Mouse (Mus musculus) MEL (cell line): Measurements from ENCODE around the gene Hmox1. TPM values are rescaled to one million over a fixed set of nuclear protein-coding genes. Genes with fewer than 3 reads are reported as not detected.

Experiments used
- DNase-seq: peaks from one replicate; pipeline ENCODE4 v3.0.0; 2011; ENCODE audit warnings: low read depth, low spot score
- H3K27ac ChIP-seq: 2 replicates; pipeline ENCODE4 v1.5.1; 2012; ENCODE audit warnings: low read depth, mild to moderate bottlenecking, control low read depth, low read length, moderate library complexity; ENCODE audit not compliant: control insufficient read depth
- H3K27me3 ChIP-seq, 2 experiments: fragments of 150-350 bp in 1 of 2; sonication (generic) in 1 of 2; 2 replicates each; pipeline ENCODE4 v1.6.1; 2012; ENCODE audit warnings: low read length in 2 of 2, mild to moderate bottlenecking in 2 of 2, improper control_type of control experiment in 1 of 2, moderate library complexity in 1 of 2; ENCODE audit not compliant: insufficient read depth in 2 of 2, control insufficient read depth in 1 of 2
- H3K36me3 ChIP-seq, 2 experiments: 2 replicates each; pipeline ENCODE4 v1.6.1; 2012 to 2014; ENCODE audit warnings: low read length in 2 of 2, improper control_type of control experiment in 1 of 2, inconsistent platforms in 1 of 2, mild to moderate bottlenecking in 1 of 2; ENCODE audit not compliant: insufficient read depth in 2 of 2, control insufficient read depth in 1 of 2
- H3K4me1 ChIP-seq, 2 experiments: fragments of 150-350 bp in 1 of 2; sonication (generic) in 1 of 2; 2 replicates each; pipeline ENCODE4 v1.6.1; 2012; ENCODE audit warnings: low read length in 2 of 2, improper control_type of control experiment in 1 of 2, mild to moderate bottlenecking in 1 of 2; ENCODE audit not compliant: insufficient read depth in 2 of 2, control insufficient read depth in 1 of 2
- H3K4me3 ChIP-seq, 2 experiments: fragments of 150-350 bp in 1 of 2; sonication (generic) in 1 of 2; 2 replicates each; pipeline ENCODE4 v1.5.1; 2012; ENCODE audit warnings: low read depth in 2 of 2, low read length in 2 of 2, mild to moderate bottlenecking in 2 of 2, moderate library complexity in 2 of 2, control low read depth in 1 of 2, improper control_type of control experiment in 1 of 2; ENCODE audit not compliant: control insufficient read depth in 1 of 2, insufficient read depth in 1 of 2
- H3K79me2 ChIP-seq: 2 replicates; pipeline ENCODE4 v1.6.1; 2012; ENCODE audit warnings: mild to moderate bottlenecking, low read length, moderate library complexity; ENCODE audit not compliant: control insufficient read depth, poor library complexity, insufficient read depth
- H3K9ac ChIP-seq: 2 replicates; pipeline ENCODE4 v1.6.1; 2012; ENCODE audit warnings: low read depth, mild to moderate bottlenecking, control low read depth, low read length, moderate library complexity; ENCODE audit not compliant: control insufficient read depth, poor library complexity, severe bottlenecking
- H3K9me3 ChIP-seq: fragments of 150-350 bp; sonication (generic); replicated peaks from 2 replicates; pipeline ENCODE4 v1.6.1; 2012; ENCODE audit warnings: mild to moderate bottlenecking, low read length, improper control_type of control experiment, moderate library complexity; ENCODE audit not compliant: insufficient read depth
- BHLHE40 ChIP-seq: IDR thresholded peaks from 2 replicates; pipeline ENCODE4 v1.6.1; 2012; ENCODE audit warnings: low read depth, mild to moderate bottlenecking, inconsistent platforms, low read length, improper control_type of control experiment, borderline replicate concordance
- CHD1 ChIP-seq: IDR thresholded peaks from 2 replicates; pipeline ENCODE4 v1.6.1; 2012; ENCODE audit warnings: low read depth, mild to moderate bottlenecking, inconsistent platforms, low read length, improper control_type of control experiment
- CHD2 ChIP-seq: IDR thresholded peaks from 2 replicates; pipeline ENCODE4 v1.6.1; 2011; ENCODE audit warnings: low read length, improper control_type of control experiment
- CTCF ChIP-seq, 3 experiments: IDR thresholded peaks in 2 of 3; conservative IDR thresholded peaks in 1 of 3; 2 replicates each; pipeline ENCODE4 v1.5.1; 2011 to 2012; ENCODE audit warnings: low read length in 3 of 3, low read depth in 2 of 3, mild to moderate bottlenecking in 2 of 3, improper control_type of control experiment in 1 of 3, inconsistent platforms in 1 of 3, mixed read lengths in 1 of 3, moderate library complexity in 1 of 3; ENCODE audit not compliant: control insufficient read depth in 1 of 3, insufficient read depth in 1 of 3, poor library complexity in 1 of 3, severe bottlenecking in 1 of 3
- EP300 ChIP-seq, 2 experiments: IDR thresholded peaks; 2 replicates each; pipeline ENCODE4 v1.6.1; 2011; ENCODE audit warnings: improper control_type of control experiment in 2 of 2, low read length in 2 of 2, low read depth in 1 of 2, mild to moderate bottlenecking in 1 of 2
- ETS1 ChIP-seq: IDR thresholded peaks from 2 replicates; pipeline ENCODE4 v1.6.1; 2012; ENCODE audit warnings: low read depth, mild to moderate bottlenecking, inconsistent platforms, low read length, improper control_type of control experiment, moderate library complexity
- GATA1 ChIP-seq: IDR thresholded peaks from 2 replicates; pipeline ENCODE4 v1.6.1; 2011; ENCODE audit warnings: low read depth, low read length, improper control_type of control experiment
- JUND ChIP-seq: IDR thresholded peaks from 2 replicates; pipeline ENCODE4 v1.6.1; 2011; ENCODE audit warnings: low read depth, mild to moderate bottlenecking, improper control_type of control experiment, low read length
- KAT2A ChIP-seq: conservative IDR thresholded peaks from 2 replicates; pipeline ENCODE4 v1.6.1; 2012; ENCODE audit warnings: low read depth, low read length, improper control_type of control experiment, inconsistent platforms
- MYB ChIP-seq: IDR thresholded peaks from 2 replicates; pipeline ENCODE4 v1.6.1; 2011; ENCODE audit warnings: mild to moderate bottlenecking, low read depth, low read length, improper control_type of control experiment
- NELFE ChIP-seq: IDR thresholded peaks from 2 replicates; pipeline ENCODE4 v1.6.1; 2011; ENCODE audit warnings: low read depth, low read length, improper control_type of control experiment
- NRF1 ChIP-seq: IDR thresholded peaks from 2 replicates; pipeline ENCODE4 v1.6.1; 2014; ENCODE audit warnings: low read depth, mild to moderate bottlenecking, inconsistent platforms, low read length, improper control_type of control experiment, moderate library complexity; ENCODE audit not compliant: poor library complexity, insufficient read depth, severe bottlenecking
- POLR2A ChIP-seq, 2 experiments: IDR thresholded peaks; 2 replicates each; pipeline ENCODE4 v1.6.1; 2011 to 2012; ENCODE audit warnings: low read length in 2 of 2, mild to moderate bottlenecking in 2 of 2, control low read depth in 1 of 2, improper control_type of control experiment in 1 of 2, low read depth in 1 of 2, moderate library complexity in 1 of 2; ENCODE audit not compliant: control insufficient read depth in 1 of 2, insufficient read depth in 1 of 2, poor library complexity in 1 of 2
- RAD21 ChIP-seq: IDR thresholded peaks from 2 replicates; pipeline ENCODE4 v1.6.1; 2011; ENCODE audit warnings: mild to moderate bottlenecking, low read depth, low read length, improper control_type of control experiment
- SMC3 ChIP-seq: IDR thresholded peaks from 2 replicates; pipeline ENCODE4 v1.6.1; 2011; ENCODE audit warnings: low read depth, low read length, improper control_type of control experiment
- TAL1 ChIP-seq: IDR thresholded peaks from 2 replicates; pipeline ENCODE4 v1.6.1; 2012; ENCODE audit warnings: mild to moderate bottlenecking, inconsistent platforms, low read length, moderate library complexity, mixed read lengths
- USF1 ChIP-seq: IDR thresholded peaks from 2 replicates; pipeline ENCODE4 v1.6.1; 2014; ENCODE audit warnings: low read depth, mild to moderate bottlenecking, inconsistent platforms, low read length, improper control_type of control experiment, moderate library complexity
- USF2 ChIP-seq, 2 experiments: IDR thresholded peaks; 2 replicates each; pipeline ENCODE4 v1.6.1; 2011 to 2012; ENCODE audit warnings: improper control_type of control experiment in 2 of 2, low read length in 2 of 2, borderline replicate concordance in 1 of 2, inconsistent platforms in 1 of 2, low read depth in 1 of 2, mild to moderate bottlenecking in 1 of 2; ENCODE audit not compliant: insufficient read depth in 1 of 2
- ZC3H11A ChIP-seq: IDR thresholded peaks from 2 replicates; pipeline ENCODE4 v1.6.1; 2012; ENCODE audit warnings: low read depth, mild to moderate bottlenecking, inconsistent platforms, low read length, improper control_type of control experiment
- ZKSCAN1 ChIP-seq: IDR thresholded peaks from 2 replicates; pipeline ENCODE4 v1.6.1; 2012; ENCODE audit warnings: low read depth, mild to moderate bottlenecking, inconsistent platforms, low read length, improper control_type of control experiment, moderate library complexity
- ZMIZ1 ChIP-seq: IDR thresholded peaks from 2 replicates; pipeline ENCODE4 v1.6.1; 2012; ENCODE audit warnings: low read depth, mild to moderate bottlenecking, inconsistent platforms, low read length, improper control_type of control experiment, moderate library complexity
- ZNF384 ChIP-seq: IDR thresholded peaks from 2 replicates; pipeline ENCODE4 v1.6.1; 2012; ENCODE audit warnings: low read depth, mild to moderate bottlenecking, inconsistent platforms, low read length, improper control_type of control experiment
- polyA plus RNA-seq, 2 experiments: library from polyadenylated mRNA; stranded (reverse) in 1 of 2; unstranded in 1 of 2; fragments of >175 nt in 1 of 2; fragments of >200 nt in 1 of 2; gene quantifications; 2 replicates each; pipeline versions ENCODE4 v1.2.1 to v1.2.4; 2012; ENCODE audit warnings: low replicate concordance in 2 of 2, low read depth in 1 of 2; ENCODE audit not compliant: insufficient read length in 2 of 2, insufficient read depth in 1 of 2, missing spikeins in 1 of 2
- total RNA-seq: library from RNA; depleted of rRNA; stranded (reverse); fragments of 300-350 nt; gene quantifications from 2 replicates; pipeline ENCODE4 v1.2.3, GENCODE M21; 2012

The Hmox1 gene
- total and polyA plus RNA-seq, 3 experiments, result 11.1 to 72.4 TPM; not detected in 1

DNA sequence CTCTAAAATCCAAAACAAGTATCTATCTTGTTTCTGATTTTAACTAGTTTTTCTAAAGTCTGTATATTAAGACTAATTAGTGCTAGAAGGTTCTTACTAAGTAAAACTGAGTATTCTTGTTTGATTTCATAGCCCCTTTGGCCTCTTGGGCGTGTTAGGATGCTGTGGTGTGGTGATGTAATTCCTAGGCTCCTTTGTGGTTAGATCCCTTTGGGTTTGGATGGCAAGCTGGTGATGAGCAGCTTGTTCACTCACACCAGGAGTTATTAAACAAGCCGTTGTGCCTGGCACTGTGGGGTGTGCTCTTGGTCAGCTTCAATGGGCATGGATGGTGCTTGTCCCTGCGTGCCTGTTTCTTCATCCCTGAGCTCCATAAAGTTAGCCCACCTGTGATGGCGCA lies 40.1 kb upstream of the Hmox1 start:
- Histone ChIP-seq H3K9me3 (no peaks in the 10 kb centered on the region), H3K9ac (no peak overlapping the region), H3K4me3 (no peak overlapping the region), H3K27me3 (no peaks in the 10 kb centered on the region), H3K79me2 (no peaks in the 10 kb centered on the region), H3K36me3 (no peaks in the 10 kb centered on the region), H3K27ac (no peak overlapping the region), H3K4me1 (no peaks in the 10 kb centered on the region)
- no peak for TF ChIP-seq USF2 (IDR thresholded peaks at IDR 0.05; ENCODE audit: borderline replicate concordance in 1 of 2, insufficient read depth in 1 of 2, low read depth in 1 of 2, low read length in 2 of 2)
- TF ChIP-seq ZMIZ1, result no peak
- no peak for TF ChIP-seq NELFE
- no peak for TF ChIP-seq BHLHE40
- TF ChIP-seq ZKSCAN1, result no peak
- no peak for TF ChIP-seq MYB
- no peak for TF ChIP-seq GATA1
- TF ChIP-seq EP300 (IDR thresholded peaks at IDR 0.05; ENCODE audit: low read depth in 1 of 2, low read length in 2 of 2), result no peak
- no peak for DNase-seq

DNA sequence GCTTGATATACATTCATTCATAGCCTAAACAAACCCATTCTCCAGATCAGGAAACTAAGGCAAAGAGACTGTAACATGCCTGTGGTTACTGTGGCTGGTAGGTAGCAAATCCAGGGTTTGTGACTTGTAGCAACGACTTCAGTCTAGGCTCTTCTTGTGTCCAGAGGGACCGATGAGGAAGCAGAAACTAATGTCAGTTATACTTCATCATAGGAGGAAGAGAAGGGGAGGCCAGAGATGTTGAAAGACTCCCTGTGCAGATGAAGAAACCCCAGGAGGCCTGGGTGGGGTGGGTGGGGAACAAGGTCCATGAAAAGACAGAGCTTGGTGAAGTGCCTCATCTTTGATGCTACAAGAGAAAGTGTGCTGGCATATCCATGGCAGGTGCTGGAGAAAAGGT lies 37.7 kb upstream of the Hmox1 start:
- no peak for DNase-seq
- Histone ChIP-seq H3K79me2 (no peaks in the 10 kb centered on the region), H3K4me1 (no peaks in the 10 kb centered on the region), H3K4me3 (no peak overlapping the region), H3K9me3 (no peaks in the 10 kb centered on the region), H3K27me3 (no peaks in the 10 kb centered on the region), H3K36me3 (no peaks in the 10 kb centered on the region), H3K9ac (no peak overlapping the region), H3K27ac (no peak overlapping the region)
- TF ChIP-seq RAD21 (no peak), USF1 (no peak), TAL1 (no peak), CHD1 (no peak), POLR2A (IDR thresholded peaks at IDR 0.05; ENCODE audit: control insufficient read depth in 1 of 2, insufficient read depth in 1 of 2, low read depth in 1 of 2, low read length in 2 of 2, poor library complexity in 1 of 2) (no peak), NRF1 (no peak), MYB (no peak), ETS1 (no peak), ZNF384 (no peak), KAT2A (no peak), ZC3H11A (no peak), JUND (no peak), CTCF (IDR thresholded peaks at IDR 0.05 in 2 of 3, conservative IDR thresholded peaks at IDR 0.05 in 1 of 3; ENCODE audit: control insufficient read depth in 1 of 3, insufficient read depth in 1 of 3, low read depth in 2 of 3, low read length in 3 of 3, poor library complexity in 1 of 3, severe bottlenecking in 1 of 3) (no peak), CHD2 (no peak), SMC3 (no peak), EP300 (IDR thresholded peaks at IDR 0.05; ENCODE audit: low read depth in 1 of 2, low read length in 2 of 2) (no peak), ZKSCAN1 (no peak)
